Mouse (Mus musculus) lung, embryonic 16.5 days (tissue): Measurements from ENCODE around the gene Hs1bp3. TPM values are rescaled to one million over a fixed set of nuclear protein-coding genes. Genes with fewer than 3 reads are reported as not detected.

ENCODE experiments used
- ATAC-seq: fragments of 200-750 bp; cut with Nextera tagmentation; 2 replicates; pipeline ENCODE4 v1.8.0; 2017; ENCODE audit warnings: low read depth, mild to moderate bottlenecking, moderate library complexity
- H3K27ac ChIP-seq: fragments of 300-500 bp; sonication (generic); 2 replicates; pipeline ENCODE4 v1.5.1; 2014; ENCODE audit warnings: mild to moderate bottlenecking, control low read depth, low read length
- H3K27me3 ChIP-seq: fragments of 300-500 bp; sonication (generic); 2 replicates; pipeline ENCODE4 v1.6.1; 2014; ENCODE audit warnings: low read depth, low read length, mixed read lengths; ENCODE audit not compliant: control insufficient read depth, insufficient read depth
- H3K36me3 ChIP-seq: fragments of 300-500 bp; sonication (generic); 2 replicates; pipeline ENCODE4 v1.6.1; 2014; ENCODE audit warnings: low read length; ENCODE audit not compliant: control insufficient read depth, insufficient read depth
- H3K4me1 ChIP-seq: fragments of 300-500 bp; sonication (generic); replicated peaks from 2 replicates; pipeline ENCODE4 v1.6.1; 2014; ENCODE audit warnings: low read length, mixed read lengths; ENCODE audit not compliant: control insufficient read depth, insufficient read depth
- H3K4me2 ChIP-seq: fragments of 300-500 bp; sonication (generic); 2 replicates; pipeline ENCODE4 v1.6.1; 2014; ENCODE audit warnings: low read depth, low read length, control low read depth
- H3K4me3 ChIP-seq: fragments of 300-500 bp; sonication (generic); 2 replicates; pipeline ENCODE4 v1.5.1; 2014; ENCODE audit warnings: mild to moderate bottlenecking, low read length, control low read depth
- H3K9ac ChIP-seq: fragments of 300-500 bp; sonication (generic); 2 replicates; pipeline ENCODE4 v1.6.1; 2014; ENCODE audit warnings: low read length, control low read depth
- H3K9me3 ChIP-seq: fragments of 300-500 bp; sonication (generic); 2 replicates; pipeline ENCODE4 v1.6.1; 2016; ENCODE audit warnings: low read length; ENCODE audit not compliant: control insufficient read depth
- WGBS: fragments of 180-500 bp; shearing (Covaris S2); extraction: QIAGEN DNeasy Blood & Tissue Kit; methylation state at CpG from one replicate; pipeline ENCODE4 v1.1.7; 2014; 5-methylcytosine and 5-hydroxymethylcytosine counted together
- polyA plus RNA-seq: library from polyadenylated mRNA; unstranded; fragments of >200 nt; fragmentation: Nextera tagmentation; extraction: Ambion mirVana; gene quantifications from 2 replicates; pipeline ENCODE4 v1.2.1, GENCODE M21; 2015

The Hs1bp3 gene
- polyA plus RNA-seq, 1 experiment from 2014 or later: 16.9 TPM

DNA sequence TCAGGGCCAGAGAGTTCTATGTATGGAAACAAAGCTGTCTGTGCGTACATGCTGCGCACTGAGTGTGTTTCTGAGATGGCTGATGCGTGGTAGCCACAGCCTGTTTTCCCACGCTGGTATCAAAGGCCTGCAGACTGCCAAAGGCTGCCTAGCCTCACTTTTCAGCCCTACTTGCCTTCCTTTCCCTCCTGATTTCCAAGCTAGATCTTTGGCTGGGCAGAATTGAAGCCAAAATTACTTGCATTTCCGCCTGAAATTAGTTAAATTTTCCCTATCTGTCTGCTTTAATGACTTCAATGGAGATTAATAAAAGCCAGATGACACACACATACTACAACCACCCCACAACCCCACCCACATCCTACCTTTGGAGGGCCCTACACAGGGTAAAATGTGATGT lies 12.7 kb upstream of the Hs1bp3 start:
- Histone ChIP-seq H3K9me3 (no peaks in the 10 kb centered on the region), H3K36me3 (no peaks in the 10 kb centered on the region), H3K4me3 (no peak overlapping the region), H3K27me3 (peaks cover 90% of the 10 kb centered on the region), H3K27ac (no peak overlapping the region), H3K9ac (no peak overlapping the region), H3K4me1 (peaks cover 8% of the 10 kb centered on the region), H3K4me2 (no peak overlapping the region)
- no peak for ATAC-seq
- 56% methylated on average over 5 of the region's 5 CpGs for WGBS

DNA sequence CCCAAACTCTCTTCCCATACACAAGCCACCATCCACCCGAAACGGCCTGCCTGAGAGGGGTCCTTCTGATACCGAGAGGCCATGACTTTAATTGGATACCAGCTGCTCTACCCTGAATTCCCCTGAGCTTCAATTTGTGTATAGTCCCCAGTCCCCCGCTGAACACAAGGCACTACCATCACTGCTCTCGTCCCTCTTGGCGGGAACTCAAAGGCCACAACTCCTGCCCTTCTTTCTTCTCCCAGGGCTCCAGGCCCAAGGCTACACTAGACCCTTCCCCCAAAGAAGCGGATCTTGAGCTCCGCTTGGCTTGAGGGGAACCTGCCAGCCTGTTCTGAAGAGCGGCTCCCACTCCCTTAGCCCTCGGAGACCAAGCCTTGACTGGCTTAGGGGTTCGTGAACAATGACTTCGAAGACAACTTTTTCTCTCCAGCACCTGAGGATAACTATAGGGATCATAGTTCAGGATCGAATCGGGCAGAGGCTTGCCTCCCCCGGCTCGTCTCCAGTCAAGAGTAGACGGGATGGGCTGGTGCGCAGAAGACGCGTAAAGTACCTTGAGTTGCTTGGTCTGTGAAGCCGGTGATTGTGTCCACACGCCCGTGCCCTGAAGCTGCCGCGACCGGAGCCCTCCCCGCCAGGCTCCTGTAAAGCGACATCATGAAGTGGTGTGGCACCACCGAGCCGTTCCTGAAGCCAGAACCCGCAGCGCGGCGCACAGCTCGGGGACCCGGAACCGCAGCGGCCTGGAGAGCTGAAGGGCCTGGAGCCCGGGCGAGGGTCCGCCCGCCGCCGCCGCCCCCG lies 12.0 kb upstream of the Hs1bp3 start:
- Histone ChIP-seq H3K9me3 (no peaks in the 10 kb centered on the region), H3K4me1 (peaks cover 8% of the 10 kb centered on the region), H3K4me2 (peak overlapping the region; percentile 52), H3K36me3 (no peaks in the 10 kb centered on the region), H3K27me3 (peaks cover 95% of the 10 kb centered on the region), H3K27ac (no peak overlapping the region), H3K9ac (0 out of 2 replicates have a peak overlapping the region, but pooled peaks have one; percentile 0), H3K4me3 (peak overlapping the region; percentile 45)
- 0 out of 2 replicates have a peak, but pooled peaks have one; percentile 6 for ATAC-seq
- 9% methylated on average over 46 of the region's 46 CpGs for WGBS

DNA sequence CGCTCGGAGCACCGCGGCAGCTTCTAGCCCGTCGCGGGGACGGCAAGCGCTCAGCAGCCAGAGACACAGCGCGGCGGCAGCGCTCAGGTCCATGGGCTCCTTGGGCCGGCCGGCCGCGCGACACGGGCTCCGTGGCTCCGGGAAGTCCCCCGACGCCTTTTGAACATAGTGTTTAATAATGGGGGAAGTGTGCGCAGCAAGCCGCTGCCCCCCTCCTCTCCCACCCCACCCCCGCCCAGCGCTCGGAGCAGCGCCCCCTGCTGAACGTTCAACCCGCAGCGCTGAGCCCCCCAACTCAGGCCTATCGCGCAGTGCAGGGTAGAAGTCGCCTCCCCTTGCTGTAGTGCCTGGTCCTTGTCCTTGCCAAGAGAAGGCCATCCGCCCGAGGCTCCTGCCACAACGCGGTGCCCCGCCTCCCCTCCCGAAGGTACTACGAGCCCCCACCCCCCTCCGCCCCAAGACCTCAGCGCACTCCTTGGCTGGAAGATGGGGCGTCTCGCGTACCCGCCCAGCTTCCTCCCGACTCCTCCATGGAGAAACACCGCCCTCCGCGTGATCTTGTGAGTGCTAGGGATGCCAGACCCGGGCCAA lies 11.3 kb upstream of the Hs1bp3 start, which contains the start of gene Gdf7:
TSS of gene Gdf7 (minus strand) at position 114 of the 591 bp plus-strand sequence.
- ATAC-seq: peak; percentile 34; the same call in 1 of the 2 replicates
- Histone ChIP-seq H3K27ac (no peak within 1 kb of the TSS), H3K4me3 (peak within 1 kb of the TSS; percentile 45), H3K4me2 (peak within 1 kb of the TSS; percentile 52), H3K9ac (0 out of 2 replicates have a peak within 1 kb of the TSS, but pooled peaks have one; percentile 0), H3K9me3 (no peaks in the 10 kb centered on the region), H3K4me1 (peaks cover 8% of the 10 kb centered on the region), H3K27me3 (peaks cover 91% of the 10 kb centered on the region), H3K36me3 (no peaks in the 10 kb centered on the region)
- under 1% methylated on average over 39 of the region's 53 CpGs for WGBS

DNA sequence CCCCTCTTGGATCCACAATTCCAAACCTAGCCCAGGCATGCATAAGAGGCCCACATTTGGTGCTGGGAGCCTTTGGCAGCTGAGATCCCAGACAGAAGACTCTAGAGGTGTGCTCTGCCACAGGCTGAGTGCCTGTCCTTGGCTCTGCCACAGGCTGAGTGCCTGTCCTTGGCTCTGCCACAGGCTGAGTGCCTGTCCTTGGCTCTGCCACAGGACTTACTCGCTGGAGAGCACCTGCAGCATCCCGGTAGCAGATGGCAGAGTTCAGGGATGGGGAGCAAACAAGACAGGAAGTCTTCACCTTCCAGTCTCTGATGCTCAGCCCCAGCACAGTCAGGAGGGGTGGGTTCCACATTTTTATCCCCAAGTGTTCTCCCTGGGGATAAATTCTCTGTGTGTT lies 8.0 kb upstream of the Hs1bp3 start:
- H3K9me3 ChIP-seq: no peaks in the 10 kb centered on the region
- no peak for ATAC-seq
- no peak overlapping the region for H3K4me2 ChIP-seq
- H3K27ac ChIP-seq: no peak overlapping the region
- peaks cover 62% of the 10 kb centered on the region for H3K27me3 ChIP-seq
- peaks cover 3% of the 10 kb centered on the region; the same call in 1 of the 2 replicates for H3K4me1 ChIP-seq
- WGBS: 25% methylated on average over 2 of the region's 2 CpGs
- no peak overlapping the region for H3K9ac ChIP-seq
- no peak overlapping the region for H3K4me3 ChIP-seq
- H3K36me3 ChIP-seq: no peaks in the 10 kb centered on the region

DNA sequence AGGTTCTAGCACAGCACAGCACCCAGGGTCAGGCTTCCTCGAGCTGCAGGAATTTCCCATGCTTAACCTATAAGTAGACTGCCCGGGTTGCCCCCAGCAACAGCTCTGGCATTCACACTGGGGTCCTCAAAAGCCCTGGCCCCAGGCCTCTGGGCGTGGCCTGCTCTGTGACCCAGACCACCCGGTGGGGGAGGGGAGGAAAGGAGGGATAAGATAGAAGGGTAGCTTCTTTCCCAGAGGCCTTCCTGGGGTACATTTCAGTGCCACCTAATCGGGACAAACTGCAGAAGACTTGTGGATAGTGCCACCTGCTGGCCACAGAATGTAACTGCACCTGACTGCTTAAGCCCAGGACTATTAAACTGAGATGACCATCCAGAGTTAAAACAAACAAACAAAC lies 6.8 kb upstream of the Hs1bp3 start:
- peak; percentile 27 for ATAC-seq
- Histone ChIP-seq H3K4me3 (no peak overlapping the region), H3K36me3 (no peaks in the 10 kb centered on the region), H3K4me1 (peaks cover 3% of the 10 kb centered on the region; the same call in 1 of the 2 replicates), H3K4me2 (no peak overlapping the region), H3K9ac (no peak overlapping the region), H3K27ac (no peak overlapping the region), H3K27me3 (peaks cover 54% of the 10 kb centered on the region), H3K9me3 (no peaks in the 10 kb centered on the region)
- 5% methylated on average over 5 of the region's 5 CpGs for WGBS

DNA sequence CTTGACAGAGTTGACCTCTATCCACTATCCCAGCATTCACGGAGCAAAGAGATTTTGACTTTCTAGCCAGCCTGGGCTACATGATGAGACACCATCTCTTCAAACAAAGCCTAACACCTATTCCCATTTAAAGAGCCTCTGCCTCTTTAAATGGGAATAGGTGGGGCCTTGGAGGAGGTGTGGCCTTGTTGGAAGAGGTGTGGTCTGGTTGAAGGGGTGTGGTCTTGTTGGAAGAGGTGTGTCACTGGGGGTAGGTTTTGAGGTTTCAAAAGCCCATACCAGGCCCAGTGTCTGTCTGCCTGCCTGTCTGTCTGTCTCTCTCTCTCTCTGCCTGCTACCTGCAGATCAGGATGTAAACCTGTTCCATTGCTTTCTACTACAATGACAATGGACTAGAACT lies 6.3 kb upstream of the Hs1bp3 start:
- WGBS: 56% methylated on average over 1 of the region's 1 CpGs
- ATAC-seq: peak; percentile 9; the same call in 1 of the 2 replicates
- H3K27me3 ChIP-seq: peaks cover 52% of the 10 kb centered on the region
- H3K27ac ChIP-seq: no peak overlapping the region
- H3K4me3 ChIP-seq: no peak overlapping the region
- no peaks in the 10 kb centered on the region for H3K36me3 ChIP-seq
- H3K9me3 ChIP-seq: no peaks in the 10 kb centered on the region
- H3K9ac ChIP-seq: no peak overlapping the region
- peaks cover 3% of the 10 kb centered on the region; the same call in 1 of the 2 replicates for H3K4me1 ChIP-seq
- no peak overlapping the region for H3K4me2 ChIP-seq

DNA sequence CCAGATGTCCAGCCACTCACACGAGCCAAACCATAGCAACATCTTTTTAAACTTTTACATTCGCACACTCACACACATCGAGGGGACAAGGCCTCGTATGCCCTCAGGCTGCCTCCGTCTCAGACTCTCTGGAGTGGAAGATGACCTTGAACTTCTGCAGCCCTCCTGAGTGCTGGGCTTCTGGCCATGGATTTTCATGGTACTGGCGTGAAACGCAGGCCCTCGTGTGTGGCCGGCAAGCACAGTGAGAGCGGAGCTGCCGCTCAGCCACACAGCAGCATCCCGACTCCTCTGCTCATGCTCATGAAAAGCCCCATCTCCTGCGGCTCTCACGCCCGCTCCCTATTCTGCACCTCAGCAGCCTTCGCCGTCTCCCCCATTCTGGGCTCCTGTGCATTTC lies 2.2 kb upstream of the Hs1bp3 start:
- no peak overlapping the region for H3K27ac ChIP-seq
- peaks cover 6% of the 10 kb centered on the region for H3K4me1 ChIP-seq
- no peak overlapping the region for H3K4me2 ChIP-seq
- ATAC-seq: no peak
- peaks cover 15% of the 10 kb centered on the region for H3K27me3 ChIP-seq
- no peak overlapping the region for H3K9ac ChIP-seq
- no peaks in the 10 kb centered on the region for H3K9me3 ChIP-seq
- WGBS: 57% methylated on average over 17 of the region's 17 CpGs
- no peaks in the 10 kb centered on the region for H3K36me3 ChIP-seq
- no peak overlapping the region for H3K4me3 ChIP-seq

DNA sequence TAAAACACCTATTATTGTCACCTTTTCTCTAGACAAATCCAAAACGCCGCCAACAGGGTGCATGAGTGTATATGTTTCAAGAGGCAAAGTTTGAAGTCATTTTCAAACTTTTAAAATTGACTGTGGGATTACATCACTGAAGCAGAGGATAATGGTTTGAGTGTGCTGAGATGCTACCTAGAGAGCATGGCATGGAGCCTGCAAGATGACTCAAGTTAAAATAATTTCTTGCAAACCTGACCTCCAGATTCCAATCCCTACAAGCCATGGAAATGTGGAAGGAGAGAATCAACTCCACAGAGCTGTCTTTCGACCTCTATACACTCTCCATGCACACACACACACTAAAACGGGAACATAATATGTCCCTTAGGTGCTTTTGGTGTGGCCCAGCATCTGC lies 966 bp upstream of the Hs1bp3 start:
- Histone ChIP-seq H3K9ac (no peak overlapping the region), H3K4me1 (peaks cover 6% of the 10 kb centered on the region), H3K9me3 (no peaks in the 10 kb centered on the region), H3K27me3 (peaks cover 12% of the 10 kb centered on the region), H3K36me3 (no peaks in the 10 kb centered on the region), H3K4me3 (no peak overlapping the region), H3K4me2 (no peak overlapping the region), H3K27ac (no peak overlapping the region)
- no peak for ATAC-seq
- 83% methylated on average over 4 of the region's 4 CpGs for WGBS

DNA sequence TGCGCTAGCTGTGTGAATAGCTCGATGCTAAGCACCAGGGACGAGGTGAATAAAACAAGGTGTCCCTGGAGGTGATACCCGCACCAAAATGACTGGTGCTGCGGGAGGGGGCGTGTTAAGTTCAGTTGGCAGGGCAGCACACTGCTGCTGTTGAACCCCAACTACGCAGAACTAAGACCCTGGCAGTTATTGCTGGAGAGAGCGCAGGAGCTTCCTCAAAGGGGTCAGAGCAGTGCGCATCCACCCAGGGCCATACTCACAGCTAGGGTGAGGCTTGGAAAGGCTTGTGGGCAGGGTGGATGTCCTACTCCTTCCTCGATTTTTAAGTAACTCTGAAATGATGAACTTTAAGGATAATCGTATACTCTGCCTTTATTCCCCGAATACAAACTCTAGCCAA lies 541 bp downstream of the Hs1bp3 start:
- Histone ChIP-seq H3K27ac (no peak overlapping the region), H3K36me3 (no peaks in the 10 kb centered on the region; the same call in 1 of the 2 replicates), H3K27me3 (peaks cover 12% of the 10 kb centered on the region), H3K4me3 (peak overlapping the region; percentile 79), H3K9me3 (no peaks in the 10 kb centered on the region), H3K4me2 (peak overlapping the region; percentile 93), H3K4me1 (peaks cover 6% of the 10 kb centered on the region), H3K9ac (peak overlapping the region; percentile 86)
- 12% methylated on average over 12 of the region's 12 CpGs for WGBS
- ATAC-seq: peak; percentile 50
